ENCODE assay signal across 24 mouse cellular contexts in the genomic region with DNA sequence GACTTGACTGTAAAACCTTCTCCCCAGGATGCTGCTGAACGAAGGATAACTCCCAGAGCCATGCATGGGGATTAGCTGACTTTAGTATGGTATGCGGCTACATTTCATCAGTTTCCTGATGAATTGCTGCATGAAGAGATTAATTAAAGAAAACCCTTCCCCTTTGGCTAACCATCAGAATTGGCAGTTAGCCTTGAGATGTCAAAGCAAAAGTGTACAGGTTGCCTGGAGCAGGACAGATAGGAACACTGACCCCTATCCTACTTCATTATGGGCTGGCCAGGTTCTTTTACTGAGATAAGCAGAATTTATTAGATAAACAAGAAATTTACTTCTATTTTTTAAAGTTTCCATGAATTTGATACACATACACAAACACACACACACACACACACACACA.
DNase-seq lines count a peak whose midpoint lies in the region; ATAC-seq and TF ChIP-seq lines count a peak whose summit lies in the region.
"Had no signal": no experiment of that assay in that cellular context is flagged by ENCODE, and none has a peak within 500 bp of the region (broad histone marks: within the 10 kb centered on the region; RNA-seq: fewer than 3 reads in every experiment).

No protein-coding gene starts in this region.

- WGBS in limb, embryonic 13.5 days: 25% methylated on average over 2 of the region's 2 CpGs
- WGBS in limb, embryonic 10.5 days: 54% methylated on average over 2 of the region's 2 CpGs
- 49% methylated on average over 2 of the region's 2 CpGs for WGBS in hindbrain, postnatal 0 days

- H3K4me3 ChIP-seq in limb, embryonic 13.5 days: no peak overlapping the region
- H3K4me3 ChIP-seq in limb, embryonic 10.5 days: no peak overlapping the region
- H3K4me3 ChIP-seq in hindbrain, postnatal 0 days (ENCODE audit: low read length): no peak overlapping the region
- H3K4me3 ChIP-seq: erythroblast, embryonic 14.5 days; forebrain, embryonic 12.5 days; gastrocnemius, adult 2 months; heart, embryonic 10.5 days; kidney, embryonic 15.5 days; liver, embryonic 15.5 days; neural tube, embryonic 15.5 days had no signal

- TF ChIP-seq CTCF in hindbrain, postnatal 0 days (IDR thresholded peaks at IDR 0.05; ENCODE audit: low read depth): no peak

- peaks cover 36% of the 10 kb centered on the region for H3K4me1 ChIP-seq in limb, embryonic 13.5 days
- peaks cover 55% of the 10 kb centered on the region for H3K4me1 ChIP-seq in limb, embryonic 10.5 days
- no peaks in the 10 kb centered on the region for H3K4me1 ChIP-seq in hindbrain, postnatal 0 days (ENCODE audit: insufficient read depth, low read length)
- H3K4me1 ChIP-seq: neural tube, embryonic 15.5 days had no signal

- H3K9me3 ChIP-seq in limb, embryonic 13.5 days: no peaks in the 10 kb centered on the region
- no peaks in the 10 kb centered on the region for H3K9me3 ChIP-seq in limb, embryonic 10.5 days (replicated peaks)
- H3K9me3 ChIP-seq in hindbrain, postnatal 0 days (ENCODE audit: low read length): no peaks in the 10 kb centered on the region
- H3K9me3 ChIP-seq: forebrain, embryonic 12.5 days; heart, embryonic 10.5 days; kidney, embryonic 15.5 days; liver, embryonic 15.5 days; neural tube, embryonic 15.5 days had no signal

- no peak for ATAC-seq in limb, embryonic 13.5 days (ENCODE audit: low FRiP score, low read depth)
- peak; percentile 77 for ATAC-seq in megakaryocyte progenitor cell, adult 5-6 weeks (replicated peaks; ENCODE audit: poor library complexity)
- ATAC-seq in hindbrain, postnatal 0 days: no peak
- ATAC-seq: hindbrain, embryonic 16.5 days had no signal

- H3K9ac ChIP-seq in limb, embryonic 13.5 days: no peak overlapping the region
- H3K9ac ChIP-seq in hindbrain, postnatal 0 days (replicated peaks; ENCODE audit: low read length): no peak overlapping the region
- H3K9ac ChIP-seq: forebrain, embryonic 12.5 days; kidney, embryonic 15.5 days; liver, embryonic 15.5 days; neural tube, embryonic 15.5 days had no signal

- H3K4me2 ChIP-seq in limb, embryonic 13.5 days (replicated peaks): no peak overlapping the region
- no peak overlapping the region for H3K4me2 ChIP-seq in hindbrain, postnatal 0 days (ENCODE audit: low read depth, low read length)
- H3K4me2 ChIP-seq: forebrain, embryonic 12.5 days; kidney, embryonic 15.5 days; liver, embryonic 15.5 days; neural tube, embryonic 15.5 days had no signal

- peak overlapping the region; percentile 52; the same call in 1 of the 2 replicates for H3K27ac ChIP-seq in limb, embryonic 13.5 days
- no peak overlapping the region for H3K27ac ChIP-seq in limb, embryonic 10.5 days
- no peak overlapping the region for H3K27ac ChIP-seq in hindbrain, postnatal 0 days
- H3K27ac ChIP-seq: forebrain, embryonic 12.5 days; gastrocnemius, adult 2 months; kidney, embryonic 15.5 days; liver, embryonic 15.5 days; neural tube, embryonic 15.5 days had no signal

- DNase-seq in limb, embryonic 10.5 days (ENCODE audit: low spot score): no peak
- peak; percentile 47 for DNase-seq in 3T3-L1 (ENCODE audit: low read depth, low spot score)
- peak; percentile 64 for DNase-seq in Muller cell, postnatal 12 days (ENCODE audit: inconsistent ontology term)
- DNase-seq in hindbrain, postnatal 0 days (ENCODE audit: low spot score): no peak
- no peak for DNase-seq in heart, adult 9 months (ENCODE audit: low spot score in 2 of 2)
- no peak for DNase-seq in spleen, postnatal 14 days (ENCODE audit: low spot score in 2 of 2)
- DNase-seq: adrenal gland, postnatal 25 days; cerebellum, adult 9-10 months; gastrocnemius, adult 2 months; kidney, adult 11 months; kidney, postnatal 4 days; liver; lung, postnatal 14 days; right cerebral cortex, postnatal 14 days; spleen, adult 18-20 months had no signal

- H3K36me3 ChIP-seq in limb, embryonic 13.5 days: no peaks in the 10 kb centered on the region
- H3K36me3 ChIP-seq in limb, embryonic 10.5 days: no peaks in the 10 kb centered on the region
- H3K36me3 ChIP-seq in hindbrain, postnatal 0 days (ENCODE audit: insufficient read depth, low read length): no peaks in the 10 kb centered on the region
- H3K36me3 ChIP-seq: forebrain, embryonic 12.5 days; heart, embryonic 10.5 days; kidney, embryonic 15.5 days; liver, embryonic 15.5 days; neural tube, embryonic 15.5 days had no signal

- no peaks in the 10 kb centered on the region for H3K27me3 ChIP-seq in limb, embryonic 13.5 days
- no peaks in the 10 kb centered on the region for H3K27me3 ChIP-seq in limb, embryonic 10.5 days (ENCODE audit: low read depth, poor library complexity, severe bottlenecking)
- H3K27me3 ChIP-seq in hindbrain, postnatal 0 days (ENCODE audit: insufficient read depth, low read length): no peaks in the 10 kb centered on the region
- H3K27me3 ChIP-seq: forebrain, embryonic 12.5 days; kidney, embryonic 15.5 days; liver, embryonic 15.5 days; neural tube, embryonic 15.5 days had no signal

Comparison
In these comparisons a context has a peak if more than half of its experiments do, and no peak if none do; other contexts are left out.
1. DNase-seq: peak in 3T3-L1 (single experiment) and Muller cell, postnatal 12 days (single experiment); none in limb, embryonic 10.5 days (single experiment), hindbrain, postnatal 0 days (single experiment), heart, adult 9 months (0 of 2) and spleen, postnatal 14 days (0 of 2).